Mouse (Mus musculus) limb, embryonic 10.5 days (tissue): ENCODE results near the gene Btk. TPM values are rescaled to one million over a fixed set of nuclear protein-coding genes. Genes with fewer than 3 reads are reported as not detected.

Source experiments
- DNase-seq: peaks from one replicate; pipeline ENCODE4 v3.0.0-alpha.2; 2017; ENCODE audit warnings: low spot score
- H3K27ac ChIP-seq: fragments of 300-500 bp; sonication (generic); 2 replicates; pipeline ENCODE4 v1.5.1; 2016; ENCODE audit warnings: mild to moderate bottlenecking
- H3K27me3 ChIP-seq: fragments of 300-500 bp; sonication (generic); 2 replicates; pipeline ENCODE4 v1.6.1; 2016; ENCODE audit warnings: low read depth, mild to moderate bottlenecking; ENCODE audit not compliant: poor library complexity, severe bottlenecking
- H3K36me3 ChIP-seq: fragments of 300-500 bp; sonication (generic); 2 replicates; pipeline ENCODE4 v1.6.1; 2016; ENCODE audit warnings: mild to moderate bottlenecking, moderate library complexity
- H3K4me1 ChIP-seq: fragments of 300-500 bp; sonication (generic); 2 replicates; pipeline ENCODE4 v1.6.1; 2016
- H3K4me3 ChIP-seq: fragments of 300-500 bp; sonication (generic); 2 replicates; pipeline ENCODE4 v1.5.1; 2016; ENCODE audit warnings: mild to moderate bottlenecking, moderate library complexity
- H3K9me3 ChIP-seq: fragments of 300-500 bp; sonication (generic); replicated peaks from 2 replicates; pipeline ENCODE4 v1.6.1; 2016; ENCODE audit warnings: mild to moderate bottlenecking
- WGBS: fragments of 180-500 bp; shearing (Covaris S2); methylation state at CpG from one replicate; pipeline ENCODE4 v1.1.7; 2016; 5-methylcytosine and 5-hydroxymethylcytosine counted together
- polyA plus RNA-seq: library from polyadenylated mRNA; unstranded; fragments of >200 nt; fragmentation: Nextera tagmentation; extraction: Ambion mirVana; gene quantifications from 2 replicates; pipeline ENCODE4 v1.2.1, GENCODE M21; 2016

The Btk gene
- polyA plus RNA-seq, 1 experiment from 2014 or later = 0.70 TPM

GRCm38 (mm10) chrX:134507977-134508376, 75.4 kb downstream of the Btk start:
- WGBS = 75% methylated on average over 6 of the region's 6 CpGs
- peaks cover 12% of the 10 kb centered on the region; the same call in 1 of the 2 replicates for H3K27me3 ChIP-seq
- no peak overlapping the region for H3K27ac ChIP-seq
- DNase-seq = no peak
- H3K4me1 ChIP-seq = no peaks in the 10 kb centered on the region
- no peak overlapping the region for H3K4me3 ChIP-seq
- no peaks in the 10 kb centered on the region for H3K9me3 ChIP-seq
- no peaks in the 10 kb centered on the region for H3K36me3 ChIP-seq

GRCm38 (mm10) chrX:134500651-134501050, 82.7 kb downstream of the Btk start:
- DNase-seq = no peak
- no peak overlapping the region for H3K4me3 ChIP-seq
- H3K36me3 ChIP-seq = no peaks in the 10 kb centered on the region
- no peaks in the 10 kb centered on the region for H3K9me3 ChIP-seq
- peaks cover 24% of the 10 kb centered on the region for H3K27me3 ChIP-seq
- 89% methylated on average over 8 of the region's 8 CpGs for WGBS
- no peaks in the 10 kb centered on the region for H3K4me1 ChIP-seq
- H3K27ac ChIP-seq = no peak overlapping the region

Other genes with a start within 250 kb of the Btk start
- gene Drp2, start 179.0 kb downstream of the Btk start, polyA plus RNA-seq = 0.78 and 0.95 TPM in 2 replicates
- gene Taf7l, start 107.1 kb downstream of the Btk start, polyA plus RNA-seq = 0.13 TPM in 1 of 2 replicates, not detected in the other
- 90.7 and 117 TPM in 2 replicates for gene Timm8a1, start 41.7 kb downstream of the Btk start, polyA plus RNA-seq
- 332 and 430 TPM in 2 replicates for gene Rpl36a, start 2.1 kb upstream of the Btk start, polyA plus RNA-seq
- 6.8 and 7.4 TPM in 2 replicates for gene Gla, start 17.6 kb upstream of the Btk start, polyA plus RNA-seq
- 196 and 211 TPM in 2 replicates for gene Hnrnph2, start 17.6 kb upstream of the Btk start, polyA plus RNA-seq
- gene Armcx4, start 102.9 kb upstream of the Btk start, polyA plus RNA-seq = 5.5 and 6.3 TPM in 2 replicates
- 30.7 and 44.3 TPM in 2 replicates for gene Armcx1, start 134.4 kb upstream of the Btk start, polyA plus RNA-seq
- 16.4 and 21.7 TPM in 2 replicates for gene Armcx6, start 167.8 kb upstream of the Btk start, polyA plus RNA-seq
- gene Armcx3, start 173.0 kb upstream of the Btk start, polyA plus RNA-seq = 35.4 and 47.4 TPM in 2 replicates
- gene Armcx2, start 225.7 kb upstream of the Btk start, polyA plus RNA-seq = 69.2 and 79.6 TPM in 2 replicates